Mouse (Mus musculus): Measurements from ENCODE around the gene Ubl7.
A peak's percentile ranks its signal among the peaks of the same experiment; 100 is the strongest.

Ubl7 gene

GRCm38 (mm10) chr9:57912571-57912970 lies 1.8 kb downstream of the Ubl7 start:
- no peak for DNase-seq (ENCODE audit: low spot score in 2 of 2)

GRCm38 (mm10) chr9:57921491-57922060 lies 10.8 kb downstream of the Ubl7 start:
- DNase-seq (ENCODE audit: low spot score in 2 of 2), result no peak

- no peak for DNase-seq (ENCODE audit: low spot score in 2 of 2)
Measured at GRCm38 (mm10) chr9:57922381-57922780, 11.6 kb downstream of the Ubl7 start.

- no peak for DNase-seq (ENCODE audit: low spot score in 2 of 2)
Measured at GRCm38 (mm10) chr9:57923046-57923445, 12.3 kb downstream of the Ubl7 start.

GRCm38 (mm10) chr9:57931166-57931767 lies 20.5 kb downstream of the Ubl7 start:
- DNase-seq (ENCODE audit: low spot score in 2 of 2), result no peak

- DNase-seq (ENCODE audit: low spot score in 2 of 2), result no peak
Measured at GRCm38 (mm10) chr9:57932253-57932652, 21.5 kb downstream of the Ubl7 start.

GRCm38 (mm10) chr9:57932831-57933602 lies 22.2 kb downstream of the Ubl7 start:
- DNase-seq (ENCODE audit: low spot score in 2 of 2), result no peak

- peak; percentile 79 to 92 for DNase-seq (ENCODE audit: low spot score in 2 of 2)
Measured at GRCm38 (mm10) chr9:57935683-57936437, 25.1 kb downstream of the Ubl7 start.

- no peak for DNase-seq (ENCODE audit: low spot score in 2 of 2)
Measured at GRCm38 (mm10) chr9:57937171-57937570, 26.4 kb downstream of the Ubl7 start.

GRCm38 (mm10) chr9:57937651-57938050 lies 26.9 kb downstream of the Ubl7 start:
- DNase-seq (ENCODE audit: low spot score in 2 of 2), result no peak

- DNase-seq (ENCODE audit: low spot score in 2 of 2), result no peak
Measured at GRCm38 (mm10) chr9:57938225-57939055, 27.7 kb downstream of the Ubl7 start.

- peak; percentile 66 to 82 for DNase-seq (ENCODE audit: low spot score in 2 of 2)
Measured at GRCm38 (mm10) chr9:57939431-57940348, 28.9 kb downstream of the Ubl7 start, which contains the start of gene Sema7a. Gene Sema7a (plus strand): TSS chr9:57940112.

- DNase-seq (ENCODE audit: low spot score in 2 of 2), result peak in 1 of 2 experiments; percentile 31
Measured at GRCm38 (mm10) chr9:57940349-57940794, 29.6 kb downstream of the Ubl7 start.

GRCm38 (mm10) chr9:57940861-57941638 lies 30.3 kb downstream of the Ubl7 start:
- DNase-seq (ENCODE audit: low spot score in 2 of 2), result no peak

GRCm38 (mm10) chr9:57942039-57942438 lies 31.3 kb downstream of the Ubl7 start:
- DNase-seq (ENCODE audit: low spot score in 2 of 2), result no peak

GRCm38 (mm10) chr9:57943067-57943466 lies 32.3 kb downstream of the Ubl7 start:
- DNase-seq (ENCODE audit: low spot score in 2 of 2), result no peak

GRCm38 (mm10) chr9:57944572-57944971 lies 33.8 kb downstream of the Ubl7 start:
- peak; percentile 57 to 84 for DNase-seq (ENCODE audit: low spot score in 2 of 2)

- DNase-seq (ENCODE audit: low spot score in 2 of 2), result no peak
Measured at GRCm38 (mm10) chr9:57945771-57946616, 35.2 kb downstream of the Ubl7 start.
